Mouse (Mus musculus): Measurements from ENCODE around the gene Mgp. TPM values are rescaled to one million over a fixed set of nuclear protein-coding genes. Genes with fewer than 3 reads are reported as not detected.

Mgp gene
- polyA plus RNA-seq, 1 experiment from 2014 or later = 9.2 TPM

DNA sequence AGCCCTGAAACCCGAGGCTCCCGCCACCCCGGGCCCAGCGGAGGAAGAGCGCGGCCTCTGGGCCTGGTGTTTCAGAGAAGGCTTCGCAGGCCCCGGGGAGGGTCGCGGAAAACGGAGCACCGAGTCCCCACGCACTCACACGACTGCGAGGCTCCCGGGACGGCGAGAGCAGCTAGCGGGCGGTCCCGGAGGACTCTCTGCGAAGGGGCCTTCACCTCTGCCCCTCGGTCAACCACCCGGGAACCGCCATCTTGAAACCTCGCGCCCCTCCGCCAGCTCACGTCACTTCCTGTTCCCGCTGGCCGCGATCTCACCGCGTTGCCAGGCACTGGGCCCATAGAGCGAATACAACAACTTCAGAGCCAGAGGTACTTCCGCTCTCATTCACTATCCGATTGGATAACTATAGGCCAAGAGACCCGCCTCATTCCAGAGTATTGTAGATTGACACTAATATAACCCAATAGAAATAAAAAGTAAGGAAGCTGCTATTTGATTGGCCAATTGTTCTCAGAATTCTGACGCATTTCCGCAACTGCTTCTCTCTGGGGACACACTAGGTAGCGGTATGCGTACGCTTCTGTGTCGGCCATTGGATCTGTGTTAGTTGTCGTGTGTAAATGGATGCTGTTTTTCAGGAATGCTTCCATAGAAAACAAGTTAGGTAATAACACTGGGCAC lies 47.6 kb downstream of the Mgp start, which contains the start of gene Wbp11:
Gene Wbp11, minus strand, starts transcription at position 353 of the 681 bp plus-strand sequence.
- H3K4me3 ChIP-seq (replicated peaks; ENCODE audit: low read length) = peak within 1 kb of the TSS; percentile 99
- H3K36me3 ChIP-seq (replicated peaks; ENCODE audit: control insufficient read depth, insufficient read depth) = peaks cover 25% of the 10 kb centered on the region
- peaks cover 9% of the 10 kb centered on the region for H3K4me1 ChIP-seq (replicated peaks; ENCODE audit: control insufficient read depth, insufficient read depth, low read length)
- peaks cover 9% of the 10 kb centered on the region; the same call in 1 of the 2 replicates for H3K27me3 ChIP-seq (ENCODE audit: control insufficient read depth, insufficient read depth, low read length)
- H3K9me3 ChIP-seq (ENCODE audit: control insufficient read depth, low read length) = no peaks in the 10 kb centered on the region
- WGBS = under 1% methylated on average over 42 of the region's 45 CpGs
- peak within 1 kb of the TSS; percentile 88 for H3K4me2 ChIP-seq (replicated peaks)
- peak within 1 kb of the TSS; percentile 91 for H3K27ac ChIP-seq
- peak within 1 kb of the TSS; percentile 96 for H3K9ac ChIP-seq
- DNase-seq (ENCODE audit: low spot score) = peak; percentile 97
- peak; percentile 100 for ATAC-seq (ENCODE audit: low FRiP score)

DNA sequence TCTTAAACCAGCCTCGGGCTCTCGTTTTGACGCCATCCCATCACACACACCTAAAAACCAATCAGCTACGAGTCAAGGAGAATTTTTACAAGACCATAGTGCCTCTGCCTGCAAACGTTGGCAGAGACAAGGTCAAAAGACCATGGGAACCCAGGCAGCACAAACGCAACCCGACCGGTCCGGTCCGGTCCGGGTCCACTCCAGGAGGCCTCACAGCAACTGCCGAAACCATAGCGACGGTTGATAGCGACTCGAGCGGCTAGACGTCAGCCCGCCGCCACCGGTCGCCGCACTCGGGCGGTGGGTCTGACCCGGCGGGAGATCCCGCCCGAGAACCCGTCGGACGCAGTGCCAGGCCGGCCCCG lies 48.1 kb downstream of the Mgp start, which contains the start of gene BC049715:
Gene BC049715, plus strand, starts transcription at position 111 of the 365 bp plus-strand sequence.
- peaks cover 9% of the 10 kb centered on the region for H3K4me1 ChIP-seq (replicated peaks; ENCODE audit: control insufficient read depth, insufficient read depth, low read length)
- 0% methylated on average over 34 of the region's 34 CpGs for WGBS
- peak within 1 kb of the TSS; percentile 99 for H3K4me3 ChIP-seq (replicated peaks; ENCODE audit: low read length)
- H3K36me3 ChIP-seq (replicated peaks; ENCODE audit: control insufficient read depth, insufficient read depth) = peaks cover 30% of the 10 kb centered on the region
- peak; percentile 0; the same call in 1 of the 2 replicates for ATAC-seq (ENCODE audit: low FRiP score)
- H3K9me3 ChIP-seq (ENCODE audit: control insufficient read depth, low read length) = no peaks in the 10 kb centered on the region
- peaks cover 9% of the 10 kb centered on the region; the same call in 1 of the 2 replicates for H3K27me3 ChIP-seq (ENCODE audit: control insufficient read depth, insufficient read depth, low read length)
- peak within 1 kb of the TSS; percentile 96 for H3K9ac ChIP-seq
- H3K4me2 ChIP-seq (replicated peaks) = peak within 1 kb of the TSS; percentile 88
- peak within 1 kb of the TSS; percentile 91 for H3K27ac ChIP-seq
- DNase-seq (ENCODE audit: low spot score) = no peak

DNA sequence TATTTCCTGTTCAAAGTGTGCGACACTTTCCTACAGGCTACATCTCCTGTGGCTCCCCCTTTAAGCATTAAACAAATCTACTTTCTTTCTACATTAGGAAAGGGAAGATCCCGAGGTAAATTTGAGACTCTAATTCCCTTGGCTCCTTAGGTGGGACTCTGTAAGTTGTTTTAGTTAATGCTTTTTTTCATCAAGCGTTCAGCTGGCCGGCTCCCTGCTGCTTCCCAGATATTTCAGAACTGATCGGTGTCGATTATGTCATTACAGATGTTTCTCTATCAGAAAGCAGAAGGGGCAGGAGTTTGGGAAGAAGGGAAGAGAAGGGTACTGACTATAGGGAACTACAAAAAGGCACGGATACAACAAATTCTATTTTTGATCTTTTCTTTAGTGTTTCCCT lies 48.5 kb downstream of the Mgp start:
- peak overlapping the region; percentile 99 for H3K4me3 ChIP-seq (replicated peaks; ENCODE audit: low read length)
- H3K4me1 ChIP-seq (replicated peaks; ENCODE audit: control insufficient read depth, insufficient read depth, low read length) = peaks cover 9% of the 10 kb centered on the region
- H3K4me2 ChIP-seq (replicated peaks) = peak overlapping the region; percentile 88
- DNase-seq (ENCODE audit: low spot score) = no peak
- peaks cover 9% of the 10 kb centered on the region; the same call in 1 of the 2 replicates for H3K27me3 ChIP-seq (ENCODE audit: control insufficient read depth, insufficient read depth, low read length)
- H3K9me3 ChIP-seq (ENCODE audit: control insufficient read depth, low read length) = no peaks in the 10 kb centered on the region
- H3K9ac ChIP-seq = peak overlapping the region; percentile 96
- no peak overlapping the region for H3K27ac ChIP-seq
- no peak for ATAC-seq (ENCODE audit: low FRiP score)
- 24% methylated on average over 7 of the region's 7 CpGs for WGBS
- H3K36me3 ChIP-seq (replicated peaks; ENCODE audit: control insufficient read depth, insufficient read depth) = peaks cover 34% of the 10 kb centered on the region

DNA sequence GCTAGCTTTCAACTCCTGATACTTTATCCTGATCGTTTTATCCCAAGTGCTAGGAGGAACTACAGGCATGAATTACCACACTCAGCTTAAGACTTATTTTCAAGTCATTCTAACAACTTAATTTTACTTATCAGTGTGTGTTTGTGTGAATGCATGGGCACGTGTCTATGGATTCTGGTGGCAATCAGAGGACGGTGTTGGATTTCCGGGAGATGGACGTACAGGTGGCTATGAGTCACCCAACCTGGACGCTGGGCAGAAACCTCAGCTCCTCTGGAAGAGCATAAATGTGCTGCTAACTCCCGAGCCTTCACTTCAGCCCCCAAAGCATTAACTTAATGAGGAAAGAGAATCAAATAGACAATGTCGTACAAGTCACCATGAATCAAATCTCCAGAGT lies 50.6 kb downstream of the Mgp start:
- Histone ChIP-seq H3K9me3 (ENCODE audit: control insufficient read depth, low read length) (no peaks in the 10 kb centered on the region), H3K4me1 (replicated peaks; ENCODE audit: control insufficient read depth, insufficient read depth, low read length) (peaks cover 9% of the 10 kb centered on the region), H3K4me3 (replicated peaks; ENCODE audit: low read length) (no peak overlapping the region), H3K36me3 (replicated peaks; ENCODE audit: control insufficient read depth, insufficient read depth) (peaks cover 55% of the 10 kb centered on the region), H3K27ac (no peak overlapping the region), H3K4me2 (replicated peaks) (no peak overlapping the region), H3K27me3 (ENCODE audit: control insufficient read depth, insufficient read depth, low read length) (no peaks in the 10 kb centered on the region), H3K9ac (no peak overlapping the region)
- ATAC-seq (ENCODE audit: low FRiP score) (no peak), DNase-seq (ENCODE audit: low spot score) (no peak)
- WGBS = 96% methylated on average over 8 of the region's 8 CpGs

Other genes starting within 250 kb of the Mgp start
- 2.5 and 2.9 TPM in 2 replicates for gene Plbd1, start 213.9 kb downstream of the Mgp start, polyA plus RNA-seq (2014; fragmentation: Nextera tagmentation; extraction: Ambion mirVana)
- 0.05 TPM in 2 replicates for gene Gucy2c, start 94.1 kb downstream of the Mgp start, polyA plus RNA-seq (2014; fragmentation: Nextera tagmentation; extraction: Ambion mirVana)
- 0.43 and 0.78 TPM in 2 replicates for gene Hist4h4, start 71.4 kb downstream of the Mgp start, polyA plus RNA-seq (2014; fragmentation: Nextera tagmentation; extraction: Ambion mirVana)
- 93.6 and 112 TPM in 2 replicates for gene H2afj, start 67.6 kb downstream of the Mgp start, polyA plus RNA-seq (2014; fragmentation: Nextera tagmentation; extraction: Ambion mirVana)
- 1.4 and 2.0 TPM in 2 replicates for gene BC049715, start 48.2 kb downstream of the Mgp start, polyA plus RNA-seq (2014; fragmentation: Nextera tagmentation; extraction: Ambion mirVana)
- gene Wbp11, start 47.6 kb downstream of the Mgp start, polyA plus RNA-seq (2014; fragmentation: Nextera tagmentation; extraction: Ambion mirVana) = 74.7 and 77.5 TPM in 2 replicates
- gene Smco3, start 40.4 kb downstream of the Mgp start, polyA plus RNA-seq (2014; fragmentation: Nextera tagmentation; extraction: Ambion mirVana) = 1.8 and 1.9 TPM in 2 replicates
- 0.10 and 0.21 TPM in 2 replicates for gene Art4, start 18.1 kb downstream of the Mgp start, polyA plus RNA-seq (2014; fragmentation: Nextera tagmentation; extraction: Ambion mirVana)
- gene Erp27, start 46.4 kb upstream of the Mgp start, polyA plus RNA-seq (2014; fragmentation: Nextera tagmentation; extraction: Ambion mirVana) = not detected in 2 replicates
- gene Pde6h, start 48.0 kb upstream of the Mgp start, polyA plus RNA-seq (2014; fragmentation: Nextera tagmentation; extraction: Ambion mirVana) = 0.03 and 0.48 TPM in 2 replicates
- 14.7 and 17.9 TPM in 2 replicates for gene Arhgdib, start 66.1 kb upstream of the Mgp start, polyA plus RNA-seq (2014; fragmentation: Nextera tagmentation; extraction: Ambion mirVana)